Mouse (Mus musculus) ovary, adult 18-20 months (tissue): ENCODE measurements at regions not wholly inside any gene's neighbourhood (a gene's known extent, or its start where the extent isn't known, plus 50 kb on each side); places are given as distances from the start of the nearest gene placed in this dataset.

Source experiments
- DNase-seq: peaks from one replicate; pipeline ENCODE4 v3.0.0; 2022; ENCODE audit warnings: low spot score, mixed read lengths

DNA sequence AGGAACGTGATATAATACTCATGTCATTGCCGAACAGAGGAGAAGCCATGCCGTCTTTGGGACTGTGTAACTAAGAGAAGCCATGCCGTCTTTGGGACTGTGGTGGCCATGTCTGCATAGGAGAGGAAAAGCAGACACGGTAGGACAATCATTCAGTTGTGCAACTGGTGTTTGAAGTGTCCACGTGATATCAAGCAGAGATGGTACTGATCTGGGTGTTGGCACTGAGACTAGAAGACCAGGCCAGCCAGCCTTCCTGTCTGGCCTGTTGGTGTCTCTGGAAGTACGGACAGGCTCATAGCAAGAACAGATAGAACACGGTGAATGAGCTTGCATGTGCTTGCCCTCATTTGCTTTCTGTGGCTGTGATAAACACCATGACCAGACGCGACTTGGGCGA lies 175.7 kb downstream of the Slc38a4 start:
- DNase-seq, result no peak

DNA sequence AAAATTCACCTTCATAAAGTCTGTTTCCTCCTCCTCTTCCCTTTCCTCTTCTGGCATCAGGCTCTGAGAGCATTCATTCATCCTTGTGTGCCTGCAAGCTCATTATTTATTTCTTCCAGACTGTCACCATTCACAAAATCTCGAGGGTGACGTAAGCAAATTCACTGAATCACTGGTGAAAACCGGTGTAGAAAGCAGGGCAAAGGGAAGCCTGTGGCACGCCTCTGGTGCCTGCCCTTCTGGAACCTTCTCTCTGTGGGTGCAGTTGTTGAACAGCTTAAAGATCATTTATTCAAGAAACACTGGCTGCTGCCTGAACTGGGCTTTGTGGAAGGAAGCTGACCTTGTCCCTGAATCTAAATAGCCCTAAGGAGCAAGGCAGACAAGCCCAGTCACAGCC lies 177.0 kb downstream of the Slc38a4 start:
- DNase-seq, result no peak

DNA sequence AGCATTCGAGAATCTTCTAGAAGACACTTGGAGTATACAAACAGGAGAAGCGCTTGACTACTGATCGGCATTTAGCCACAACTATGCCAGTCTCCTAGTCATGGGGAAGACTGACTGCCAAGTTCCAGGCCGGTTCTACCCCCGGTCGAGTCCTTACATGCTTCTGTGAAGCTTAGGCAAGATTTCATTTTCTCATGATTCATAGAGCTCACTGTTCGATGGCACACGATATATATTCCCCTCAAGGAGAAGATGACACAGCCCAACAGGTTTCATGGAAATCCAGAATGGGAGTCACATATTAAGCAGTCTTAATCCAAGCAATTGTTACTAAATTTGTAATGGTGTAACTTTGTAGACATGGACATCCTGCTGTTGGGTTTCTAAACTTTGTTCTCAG lies 177.8 kb downstream of the Slc38a4 start:
- DNase-seq, result no peak

DNA sequence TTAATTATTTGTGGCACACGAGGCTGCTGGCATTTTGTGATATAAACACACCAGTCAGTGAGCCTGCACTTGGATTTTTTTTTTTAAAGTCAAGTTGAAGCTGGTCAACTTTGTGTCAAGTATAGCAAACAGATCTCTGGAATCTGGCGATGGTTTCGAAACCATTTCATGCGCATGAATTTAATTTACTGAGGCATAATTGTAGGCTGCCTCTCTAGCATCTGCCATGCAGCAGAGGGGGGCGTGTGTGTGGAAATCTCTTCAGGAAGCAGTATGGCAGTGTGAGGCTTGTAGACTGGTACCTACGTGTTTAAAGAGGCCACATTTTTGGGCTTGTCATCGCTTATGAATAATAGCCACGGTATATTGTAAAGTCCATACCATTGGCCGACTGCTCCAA lies 177.7 kb upstream of the Slc38a2 start:
- no peak for DNase-seq

DNA sequence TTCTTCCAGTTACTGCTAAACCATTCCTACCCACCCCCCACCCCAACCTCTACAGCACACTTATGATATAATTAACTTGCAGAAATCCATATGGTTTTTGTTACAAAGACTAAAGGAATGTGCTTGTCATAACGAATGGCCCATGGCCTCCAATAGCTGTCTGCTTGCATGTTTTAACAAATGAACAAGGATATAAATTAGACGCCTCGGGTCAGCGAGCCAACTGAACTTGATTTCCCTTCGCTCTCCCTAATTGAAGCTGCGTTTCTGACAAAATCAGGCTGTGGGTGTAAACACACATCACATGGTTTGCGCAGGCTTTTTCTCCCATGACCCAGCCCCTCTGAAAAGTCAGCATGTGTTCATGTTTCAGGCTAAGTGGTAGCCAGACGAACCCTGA lies 174.6 kb upstream of the Slc38a2 start:
- no peak for DNase-seq

DNA sequence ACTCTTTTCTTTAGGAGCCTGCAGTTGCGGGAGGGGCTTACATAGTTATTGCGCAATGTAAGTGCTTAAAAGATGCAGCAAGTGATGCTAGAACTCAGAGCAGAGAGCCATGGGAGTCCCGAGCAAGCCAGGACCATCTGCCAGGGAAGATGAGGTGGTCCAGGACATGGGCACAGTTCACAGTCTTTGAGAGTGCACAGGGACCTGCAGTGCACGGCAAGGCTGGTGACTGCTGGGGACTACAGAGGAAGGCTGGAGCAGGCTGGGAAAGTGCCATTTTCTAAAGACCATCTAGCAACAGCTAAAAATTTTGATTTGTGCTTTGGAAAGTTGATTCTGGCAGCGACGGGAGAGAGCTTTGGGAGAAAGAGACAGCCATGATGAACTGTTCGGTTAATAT lies 174.0 kb upstream of the Slc38a2 start:
- no peak for DNase-seq

DNA sequence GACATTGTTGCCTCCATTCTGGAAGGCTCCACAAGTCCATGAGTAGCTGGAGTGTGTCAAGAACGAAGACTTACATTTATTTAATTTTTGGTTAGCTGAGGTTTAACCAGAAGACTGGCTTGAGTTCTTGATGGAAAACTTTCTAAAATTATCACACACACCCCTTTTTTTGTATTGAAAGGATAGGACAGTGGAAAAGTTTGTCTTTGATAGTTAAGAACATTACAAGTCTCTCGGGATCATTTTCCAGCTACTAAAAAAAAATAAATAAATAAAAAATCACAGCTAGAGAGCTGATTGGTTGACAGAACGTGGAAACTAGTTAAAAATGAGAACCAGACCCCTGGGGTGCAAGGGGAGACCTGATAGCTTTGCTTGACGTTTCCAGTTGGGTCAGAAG lies 173.6 kb upstream of the Slc38a2 start:
- DNase-seq, result no peak

DNA sequence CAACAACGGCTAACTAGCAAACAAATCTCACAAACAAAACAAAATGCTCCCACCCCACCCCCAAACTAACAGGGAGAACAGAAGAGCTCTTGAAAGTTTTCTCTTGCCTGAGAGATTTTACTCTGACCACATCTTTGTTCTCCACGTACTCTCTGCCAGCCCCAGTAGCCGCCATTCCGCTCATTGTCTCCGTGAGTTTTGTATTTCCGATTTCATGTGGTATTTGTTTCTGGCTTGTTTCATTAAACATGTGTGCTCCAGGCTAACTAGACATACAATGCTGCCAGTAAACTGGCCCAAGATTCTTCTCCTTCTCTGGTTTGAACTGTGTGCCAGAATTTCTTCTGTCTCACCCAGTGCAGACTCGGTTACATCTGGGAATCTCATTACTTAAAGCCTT lies 168.2 kb upstream of the Slc38a2 start:
- no peak for DNase-seq

DNA sequence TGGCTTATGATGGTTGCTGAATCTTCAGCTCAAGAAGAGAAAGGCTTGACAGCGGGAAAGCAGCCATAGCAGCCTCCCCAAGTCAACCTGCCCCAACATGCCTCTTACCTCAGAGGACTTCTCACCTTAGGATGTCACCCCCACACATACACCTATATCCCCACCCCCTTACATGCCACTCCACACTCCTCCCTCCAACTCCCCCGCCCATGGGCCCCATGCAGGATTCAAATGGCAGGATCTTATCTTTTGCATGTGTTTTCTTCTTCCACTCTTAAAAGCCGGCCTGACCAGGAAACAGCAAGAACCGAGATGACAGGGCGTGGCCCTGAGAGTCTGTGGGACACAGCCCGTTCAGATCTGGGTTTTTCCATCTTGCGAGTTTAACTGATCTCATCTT lies 166.4 kb upstream of the Slc38a2 start:
- DNase-seq, result no peak

DNA sequence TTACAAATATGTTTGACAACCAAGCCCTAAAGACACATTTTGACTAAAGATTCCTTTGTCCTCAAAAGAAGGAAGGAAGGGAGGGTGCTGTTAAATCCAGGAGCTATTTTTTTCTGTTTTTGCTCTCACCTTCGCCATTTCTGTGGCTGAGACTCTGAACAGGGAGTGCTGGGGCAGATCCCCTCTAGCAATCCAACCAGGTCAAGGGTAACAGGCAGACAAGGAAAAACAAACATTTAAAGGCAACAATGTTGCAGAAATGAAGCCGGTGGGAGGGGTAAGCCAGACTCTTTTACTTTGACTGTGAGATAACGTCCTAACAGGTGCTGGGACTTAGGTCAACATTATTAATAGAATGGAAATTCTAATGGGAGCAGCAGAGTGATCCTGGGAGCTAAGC lies 158.2 kb upstream of the Slc38a2 start:
- DNase-seq, result no peak

DNA sequence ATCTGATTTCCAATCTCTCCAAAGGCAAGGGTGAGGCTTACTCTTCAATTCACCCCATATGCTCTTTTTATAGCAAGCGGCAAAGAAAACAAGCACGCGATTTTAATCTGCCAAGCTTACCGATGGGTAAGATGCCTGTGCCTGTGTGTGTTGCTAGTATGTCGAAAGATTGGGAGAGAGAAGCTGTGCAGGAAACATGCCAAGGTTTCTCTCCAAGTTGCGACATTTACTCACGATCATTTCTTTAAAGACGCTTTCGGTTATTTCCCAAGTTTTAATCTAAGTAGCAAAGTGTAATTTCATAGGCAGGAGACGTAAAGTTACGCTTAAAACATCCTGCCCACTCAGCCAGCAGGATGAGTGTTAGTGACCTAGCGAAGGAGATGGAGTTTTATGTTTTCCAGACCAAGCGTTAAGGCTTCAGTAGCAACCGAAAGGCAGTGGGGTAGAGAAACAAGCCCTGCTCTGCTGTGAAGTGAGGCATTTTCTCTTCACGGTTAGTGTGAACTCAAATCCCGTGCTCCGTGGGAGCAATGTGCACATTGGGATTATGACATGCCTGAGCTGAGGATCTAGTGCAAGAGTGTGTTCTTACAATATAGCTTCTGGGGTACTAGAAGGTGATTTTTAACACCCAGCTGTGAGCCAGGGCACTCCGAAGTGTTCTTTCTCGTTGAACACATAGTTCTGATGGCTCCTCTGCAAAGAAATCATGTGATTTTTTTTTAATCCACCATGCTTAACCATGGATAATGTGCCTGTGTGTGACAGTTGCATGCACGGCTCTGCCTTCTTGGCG lies 152.6 kb upstream of the Slc38a2 start:
- DNase-seq, result no peak

DNA sequence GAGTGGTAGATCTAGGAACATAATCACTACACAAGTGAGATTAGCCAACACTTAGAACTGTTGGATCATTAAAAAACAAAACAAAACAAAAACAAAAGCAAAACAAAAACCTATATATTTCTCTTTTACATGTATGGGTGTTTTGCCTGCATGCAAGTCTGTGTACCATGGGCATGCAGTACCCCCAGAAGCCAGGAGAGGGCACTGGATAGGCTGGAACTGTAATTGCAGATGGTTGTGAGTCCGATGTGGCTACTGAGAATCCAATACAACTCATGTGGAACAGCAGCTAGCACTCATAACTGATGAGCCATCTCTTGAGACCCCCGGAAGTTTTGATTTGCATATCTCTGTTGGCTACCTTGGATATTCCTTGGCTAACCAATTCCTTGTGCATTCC lies 148.6 kb upstream of the Slc38a2 start:
- no peak for DNase-seq

DNA sequence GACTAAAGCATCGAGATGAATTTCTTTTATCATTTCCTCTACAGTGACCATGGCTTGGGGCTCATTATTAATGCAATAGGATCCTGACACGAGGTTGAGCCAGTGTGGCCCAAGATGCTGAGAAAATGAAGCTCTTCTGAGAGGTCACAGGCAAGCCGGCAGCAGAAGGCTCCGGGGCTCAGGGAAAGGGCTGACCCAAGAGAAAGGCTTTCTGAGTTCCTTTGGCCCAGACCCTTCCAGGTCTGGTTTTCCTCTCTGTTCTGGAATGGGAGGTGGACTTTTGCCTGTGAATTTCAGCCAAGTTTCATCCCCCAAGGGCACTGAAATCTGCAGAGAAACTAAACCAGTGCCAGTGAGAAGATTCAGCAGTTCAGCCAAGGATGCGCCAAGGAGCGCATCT lies 145.7 kb upstream of the Slc38a2 start:
- DNase-seq, result no peak

DNA sequence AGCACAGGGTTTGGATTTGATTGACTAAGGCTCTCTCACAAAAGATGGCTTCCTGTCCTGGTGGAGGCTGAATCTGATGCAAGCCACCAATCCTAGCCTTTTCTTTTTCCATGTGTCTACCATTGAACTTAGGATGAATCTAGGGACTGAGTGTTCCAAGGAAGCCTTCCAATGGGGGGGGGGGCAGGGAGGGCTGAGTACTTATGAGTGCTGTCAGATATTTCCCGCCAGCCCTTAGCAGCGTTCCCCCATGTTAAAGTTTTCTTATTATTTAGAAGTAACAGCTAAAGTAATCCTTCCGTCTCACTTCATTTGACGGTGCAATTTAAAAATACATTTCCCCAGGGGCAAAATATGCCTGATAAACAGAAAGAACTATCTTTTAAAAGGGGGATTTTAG lies 144.8 kb upstream of the Slc38a2 start:
- no peak for DNase-seq

DNA sequence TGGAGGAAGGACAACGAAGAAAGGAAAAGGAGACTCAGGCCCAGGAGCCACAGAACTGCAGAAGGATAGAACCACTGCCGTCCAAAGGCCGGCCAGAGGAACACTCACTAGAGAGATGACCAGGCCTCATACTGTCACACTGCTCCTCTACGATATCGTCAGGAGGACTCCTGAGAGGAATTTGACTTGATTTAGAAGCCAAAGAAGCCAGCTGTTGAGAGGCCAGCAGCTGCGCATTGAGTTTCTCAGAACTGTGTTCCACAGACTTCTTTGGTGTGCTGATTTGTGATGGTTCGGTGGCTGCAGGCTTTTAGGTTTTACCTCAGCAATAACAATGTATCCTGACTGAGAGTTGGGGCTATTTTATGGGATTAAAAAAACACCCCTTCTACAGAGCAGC lies 144.1 kb upstream of the Slc38a2 start:
- no peak for DNase-seq

DNA sequence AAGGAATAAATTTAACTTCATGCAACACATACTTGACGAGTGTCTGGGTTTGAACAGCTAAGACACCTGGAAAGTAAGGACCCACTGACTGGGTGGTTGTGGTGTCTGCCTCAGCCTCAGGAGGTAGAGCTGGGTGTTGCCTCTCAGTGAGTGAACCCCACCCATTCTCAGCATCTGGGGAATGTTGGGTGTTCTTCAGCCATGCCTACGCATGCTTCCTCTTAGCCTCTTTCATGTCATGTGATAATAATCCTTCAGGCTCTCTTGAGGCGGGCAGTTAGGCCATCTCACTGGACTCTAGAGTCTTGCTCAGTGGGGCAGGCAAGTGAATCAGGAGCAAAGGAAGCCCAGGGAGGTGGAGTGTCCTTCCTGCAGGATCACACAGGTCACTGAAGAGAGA lies 143.4 kb upstream of the Slc38a2 start:
- no peak for DNase-seq

DNA sequence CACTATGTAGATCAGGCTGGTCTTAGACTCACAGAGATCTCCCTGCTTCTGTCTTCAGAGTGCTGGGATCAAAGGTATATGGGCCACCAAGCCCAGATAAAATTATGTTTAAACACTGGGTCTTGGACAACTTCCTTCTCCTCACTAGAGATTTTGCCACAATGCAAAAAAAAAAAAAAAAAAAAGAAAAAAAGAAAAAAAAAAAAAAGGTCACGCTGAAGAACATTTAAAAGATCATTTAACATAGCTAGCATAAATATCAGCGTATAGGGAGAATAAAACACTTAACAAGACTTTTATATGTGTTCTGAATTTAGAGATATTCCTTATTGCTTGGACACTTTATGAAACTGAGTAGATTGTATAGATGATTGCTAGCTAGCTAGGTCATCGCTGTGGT lies 137.1 kb upstream of the Slc38a2 start:
- no peak for DNase-seq

DNA sequence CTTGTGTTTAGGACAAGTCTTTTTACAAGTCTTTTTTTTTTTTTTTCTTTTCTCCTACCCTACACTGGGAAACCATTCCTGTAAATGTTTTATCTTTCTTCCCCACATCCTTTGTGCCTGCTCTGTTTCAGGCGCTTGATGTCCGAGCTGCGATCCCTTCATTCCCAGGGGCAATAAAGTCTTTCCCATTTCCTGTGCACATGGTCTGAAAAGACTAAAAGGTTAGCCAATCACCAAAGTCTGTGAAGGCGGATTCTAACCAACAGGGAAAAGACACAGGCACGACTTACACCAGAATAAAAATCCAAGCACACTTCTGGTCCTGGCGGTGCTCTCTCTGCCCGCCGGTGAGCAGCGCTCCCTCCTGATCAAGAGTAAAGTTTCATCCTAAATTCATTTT lies 135.3 kb upstream of the Slc38a2 start:
- no peak for DNase-seq

DNA sequence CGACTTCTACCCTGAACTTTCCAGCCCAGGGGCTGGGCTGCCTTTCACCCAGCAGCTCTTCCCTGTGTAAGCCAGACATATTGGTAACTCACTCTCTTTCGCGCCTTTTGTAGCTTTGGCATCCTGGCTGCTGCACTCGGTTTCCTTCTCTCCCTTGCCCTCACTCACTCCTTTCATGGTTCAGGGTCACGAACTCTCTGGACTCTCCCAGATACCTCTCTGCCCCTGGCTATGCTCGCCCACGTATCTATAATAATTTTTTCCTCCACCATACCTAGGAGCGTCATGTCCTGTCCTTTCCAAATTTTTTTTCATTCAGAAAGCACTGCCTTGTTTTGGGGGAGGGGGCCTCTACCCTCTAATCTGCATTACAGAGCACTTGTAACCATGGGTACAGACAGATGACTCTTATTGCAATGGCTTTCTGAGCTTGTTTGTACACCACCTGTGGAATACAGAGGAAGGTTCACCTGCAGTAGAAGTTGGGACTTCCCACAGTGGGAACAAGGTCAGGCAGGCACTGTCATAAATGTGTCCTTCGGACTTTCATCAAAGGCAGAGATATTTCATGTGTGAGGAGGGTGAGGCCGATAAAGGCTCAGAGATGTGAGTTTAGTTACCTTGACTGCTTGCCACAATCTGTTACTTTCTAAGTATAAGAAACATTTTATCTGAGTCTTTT lies 134.8 kb upstream of the Slc38a2 start:
- DNase-seq, result no peak

DNA sequence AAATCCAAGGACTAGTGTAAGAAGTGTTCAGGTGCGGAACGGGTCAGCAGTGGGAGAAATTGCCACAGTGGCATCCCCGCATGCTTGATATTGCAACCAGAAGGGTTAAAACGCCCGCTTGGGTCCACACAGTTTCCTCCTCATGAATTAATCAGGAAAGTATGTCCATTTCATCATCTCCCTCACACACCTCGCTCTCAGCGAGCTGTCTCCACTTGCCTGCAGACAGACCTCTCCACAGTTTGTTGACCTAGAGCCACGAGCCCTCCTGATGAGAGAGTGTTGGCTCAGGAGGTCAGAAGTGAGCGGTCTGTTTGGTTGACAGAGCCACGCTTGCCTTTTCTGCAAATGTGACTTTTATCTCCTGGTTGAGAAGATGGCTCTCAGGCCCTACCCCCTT lies 132.9 kb upstream of the Slc38a2 start:
- DNase-seq, result no peak

DNA sequence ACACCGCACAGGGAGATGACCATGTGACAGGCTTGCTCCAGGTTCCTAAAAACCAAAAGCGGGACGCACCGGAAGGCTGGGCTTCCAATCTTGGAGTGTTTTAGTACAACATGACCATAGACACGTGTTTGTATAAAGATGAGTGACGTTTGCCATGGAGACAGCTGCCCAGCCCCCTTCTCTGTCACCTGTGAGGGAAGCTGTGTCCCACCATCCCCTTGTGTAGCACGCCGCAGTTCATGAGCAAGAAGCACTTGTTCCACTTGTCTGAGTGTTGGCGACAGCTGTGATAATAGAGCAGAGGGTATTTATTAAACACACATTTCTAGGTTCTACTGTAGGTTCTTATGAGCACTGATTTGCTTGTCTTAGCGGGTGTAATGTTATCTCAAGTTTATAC lies 131.7 kb upstream of the Slc38a2 start:
- DNase-seq, result no peak

DNA sequence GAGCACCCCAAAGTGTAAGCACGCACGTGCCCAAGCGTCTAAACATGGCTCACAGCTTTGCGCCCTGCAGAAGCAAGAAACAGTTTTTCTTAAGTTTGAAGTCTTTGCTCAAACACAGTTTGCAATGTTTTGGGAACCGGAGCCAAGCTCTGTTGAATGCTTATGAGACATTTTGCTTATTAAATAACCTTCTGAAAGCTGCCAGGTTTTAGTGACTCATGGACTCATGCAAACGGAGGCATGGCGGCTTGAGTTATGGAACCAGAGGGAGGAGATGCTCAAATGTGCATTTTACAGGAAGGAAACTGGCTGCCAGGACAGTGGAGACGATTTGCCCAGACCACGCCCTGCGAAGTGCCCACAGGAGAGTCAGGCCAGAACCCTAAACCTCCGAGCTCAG lies 131.0 kb upstream of the Slc38a2 start:
- DNase-seq, result no peak

DNA sequence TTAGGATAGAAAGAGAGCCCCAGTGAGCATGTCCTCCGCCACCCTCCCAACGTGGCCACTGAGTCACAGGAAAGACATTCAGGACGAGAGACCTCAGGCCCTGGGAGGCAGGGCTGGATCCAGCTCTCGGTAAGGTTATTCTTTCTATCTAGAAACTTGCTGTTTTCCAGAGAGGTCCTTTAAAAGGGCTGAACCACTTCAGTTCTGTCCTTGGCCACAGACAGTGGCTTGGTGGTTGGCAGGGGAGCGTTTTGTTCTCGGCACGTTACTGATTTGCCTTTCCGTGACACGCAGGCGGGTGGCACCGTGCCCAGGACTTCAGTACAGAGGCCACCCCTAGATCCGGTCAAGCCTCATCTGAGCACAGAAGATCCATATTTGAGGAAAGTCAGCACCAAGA lies 130.4 kb upstream of the Slc38a2 start:
- DNase-seq, result peak; percentile 37

DNA sequence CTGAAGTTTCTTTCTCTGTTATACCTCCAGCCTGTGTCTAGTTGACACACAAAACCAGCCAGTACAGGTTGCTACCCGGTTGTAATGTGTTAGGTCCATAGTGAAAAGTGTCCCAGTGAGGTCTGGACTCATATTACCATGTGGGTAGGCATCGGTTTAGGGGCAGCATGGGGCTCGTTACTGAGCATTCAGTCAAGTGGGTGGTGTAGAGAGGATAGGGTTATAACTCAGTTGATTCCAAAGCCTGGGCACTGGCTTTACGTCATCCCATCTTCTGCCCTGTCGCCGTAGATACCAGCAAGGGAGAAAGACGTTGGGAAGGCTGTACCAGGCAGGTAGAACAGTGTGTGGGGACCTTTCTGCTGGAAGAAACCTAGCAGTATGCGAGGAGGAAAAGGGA lies 129.2 kb upstream of the Slc38a2 start:
- no peak for DNase-seq
